Mouse (Mus musculus): ENCODE data around the gene Glo1. TPM values are rescaled to one million over a fixed set of nuclear protein-coding genes. Genes with fewer than 3 reads are reported as not detected.

Gene Glo1
- polyA plus RNA-seq, 1 experiment: 122 TPM

- H3K36me3 ChIP-seq (ENCODE audit: control insufficient read depth, insufficient read depth): no peaks in the 10 kb centered on the region
- H3K79me2 ChIP-seq (ENCODE audit: control insufficient read depth, insufficient read depth): peaks cover 17% of the 10 kb centered on the region
- H3K27me3 ChIP-seq (ENCODE audit: control insufficient read depth, insufficient read depth, insufficient read length): no peaks in the 10 kb centered on the region
- no peak overlapping the region for H3ac ChIP-seq (ENCODE audit: control insufficient read depth, insufficient read length, low read depth)
- H3K79me3 ChIP-seq (ENCODE audit: low read depth): no peaks in the 10 kb centered on the region
- TF ChIP-seq MYOD1 (IDR thresholded peaks at IDR 0.05; ENCODE audit: control insufficient read depth, insufficient read length, low read depth): no peak
- TF ChIP-seq FOSL1 (IDR thresholded peaks at IDR 0.05; ENCODE audit: insufficient read depth, low read length, poor library complexity, severe bottlenecking): no peak
- no peak for TF ChIP-seq CTCF (IDR thresholded peaks at IDR 0.05; ENCODE audit: control insufficient read depth, insufficient read depth, insufficient read length)
- no peak for TF ChIP-seq CEBPB (IDR thresholded peaks at IDR 0.05; ENCODE audit: low read depth)
- TF ChIP-seq USF1 (IDR thresholded peaks at IDR 0.05; ENCODE audit: low read depth): no peak
- TF ChIP-seq MYOG (IDR thresholded peaks at IDR 0.05; ENCODE audit: control insufficient read depth, extremely low read depth, insufficient read length): no peak
- TF ChIP-seq MAX (IDR thresholded peaks at IDR 0.05): no peak
- H3K4me3 ChIP-seq (ENCODE audit: insufficient read depth, poor library complexity, severe bottlenecking): peak overlapping the region; percentile 91
These were observed 49.7 kb downstream of the Glo1 start for GRCm38 (mm10) chr17:30576946-30577345.

- Histone ChIP-seq H3K4me3 (ENCODE audit: insufficient read depth, poor library complexity, severe bottlenecking) (peak within 1 kb of the TSS; percentile 91), H3K36me3 (ENCODE audit: control insufficient read depth, insufficient read depth) (no peaks in the 10 kb centered on the region), H3K79me2 (ENCODE audit: control insufficient read depth, insufficient read depth) (peaks cover 18% of the 10 kb centered on the region), H3K79me3 (ENCODE audit: low read depth) (no peaks in the 10 kb centered on the region), H3K27me3 (ENCODE audit: control insufficient read depth, insufficient read depth, insufficient read length) (no peaks in the 10 kb centered on the region), H3ac (ENCODE audit: control insufficient read depth, insufficient read length, low read depth) (peak within 1 kb of the TSS; percentile 63)
- no peak for TF ChIP-seq CTCF (IDR thresholded peaks at IDR 0.05; ENCODE audit: control insufficient read depth, insufficient read depth, insufficient read length)
- peak; percentile 76 for TF ChIP-seq MAX (IDR thresholded peaks at IDR 0.05)
These were observed 50.5 kb downstream of the Glo1 start, which contains the start of gene Btbd9 for GRCm38 (mm10) chr17:30575941-30576773. Gene Btbd9 (minus strand): TSS chr17:30576488.

GRCm38 (mm10) chr17:30575121-30575904 lies 51.4 kb downstream of the Glo1 start:
- no peak for TF ChIP-seq USF1 (IDR thresholded peaks at IDR 0.05; ENCODE audit: low read depth)
- TF ChIP-seq MAX (IDR thresholded peaks at IDR 0.05): no peak
- no peak for TF ChIP-seq MYOG (IDR thresholded peaks at IDR 0.05; ENCODE audit: control insufficient read depth, extremely low read depth, insufficient read length)
- Histone ChIP-seq H3K36me3 (ENCODE audit: control insufficient read depth, insufficient read depth) (no peaks in the 10 kb centered on the region), H3K4me3 (ENCODE audit: insufficient read depth, poor library complexity, severe bottlenecking) (peak overlapping the region; percentile 91), H3K79me2 (ENCODE audit: control insufficient read depth, insufficient read depth) (peaks cover 24% of the 10 kb centered on the region), H3ac (ENCODE audit: control insufficient read depth, insufficient read length, low read depth) (peak overlapping the region; percentile 56), H3K27me3 (ENCODE audit: control insufficient read depth, insufficient read depth, insufficient read length) (no peaks in the 10 kb centered on the region), H3K79me3 (ENCODE audit: low read depth) (no peaks in the 10 kb centered on the region)

- TF ChIP-seq MAX (IDR thresholded peaks at IDR 0.05) (no peak), FOSL1 (IDR thresholded peaks at IDR 0.05; ENCODE audit: insufficient read depth, low read length, poor library complexity, severe bottlenecking) (no peak), USF1 (IDR thresholded peaks at IDR 0.05; ENCODE audit: low read depth) (no peak)
- Histone ChIP-seq H3K4me3 (ENCODE audit: insufficient read depth, poor library complexity, severe bottlenecking) (no peak overlapping the region), H3K79me2 (ENCODE audit: control insufficient read depth, insufficient read depth) (peaks cover 24% of the 10 kb centered on the region), H3K36me3 (ENCODE audit: control insufficient read depth, insufficient read depth) (no peaks in the 10 kb centered on the region), H3K79me3 (ENCODE audit: low read depth) (no peaks in the 10 kb centered on the region), H3ac (ENCODE audit: control insufficient read depth, insufficient read length, low read depth) (no peak overlapping the region), H3K27me3 (ENCODE audit: control insufficient read depth, insufficient read depth, insufficient read length) (no peaks in the 10 kb centered on the region)
These were observed 51.9 kb downstream of the Glo1 start for GRCm38 (mm10) chr17:30574783-30575075.

GRCm38 (mm10) chr17:30573990-30574782 lies 52.5 kb downstream of the Glo1 start:
- no peak overlapping the region for H3K4me3 ChIP-seq (ENCODE audit: insufficient read depth, poor library complexity, severe bottlenecking)
- no peak for TF ChIP-seq MYOD1 (IDR thresholded peaks at IDR 0.05; ENCODE audit: control insufficient read depth, insufficient read length, low read depth)
- TF ChIP-seq CEBPB (IDR thresholded peaks at IDR 0.05; ENCODE audit: low read depth): no peak
- no peak for TF ChIP-seq CTCF (IDR thresholded peaks at IDR 0.05; ENCODE audit: control insufficient read depth, insufficient read depth, insufficient read length)
- no peak for TF ChIP-seq FOSL1 (IDR thresholded peaks at IDR 0.05; ENCODE audit: insufficient read depth, low read length, poor library complexity, severe bottlenecking)
- no peak for TF ChIP-seq MYOG (IDR thresholded peaks at IDR 0.05; ENCODE audit: control insufficient read depth, extremely low read depth, insufficient read length)
- no peak for TF ChIP-seq MAX (IDR thresholded peaks at IDR 0.05)
- no peak for TF ChIP-seq USF1 (IDR thresholded peaks at IDR 0.05; ENCODE audit: low read depth)
- H3K36me3 ChIP-seq (ENCODE audit: control insufficient read depth, insufficient read depth): no peaks in the 10 kb centered on the region

More at GRCm38 (mm10) chr17:30573990-30574782, 52.5 kb downstream of the Glo1 start:
- peaks cover 24% of the 10 kb centered on the region for H3K79me2 ChIP-seq (ENCODE audit: control insufficient read depth, insufficient read depth)
- no peaks in the 10 kb centered on the region for H3K79me3 ChIP-seq (ENCODE audit: low read depth)
- no peak overlapping the region for H3ac ChIP-seq (ENCODE audit: control insufficient read depth, insufficient read length, low read depth)
- no peaks in the 10 kb centered on the region for H3K27me3 ChIP-seq (ENCODE audit: control insufficient read depth, insufficient read depth, insufficient read length)

Measured in C2C12 (cell line).